Mouse (Mus musculus) neural tube, embryonic 12.5 days (tissue): ENCODE results near the gene Zfp366. TPM values are rescaled to one million over a fixed set of nuclear protein-coding genes. Genes with fewer than 3 reads are reported as not detected.

Experiments
- polyA plus RNA-seq: library from polyadenylated mRNA; unstranded; fragments of >200 nt; fragmentation: Nextera tagmentation; extraction: Ambion mirVana; gene quantifications from 2 replicates; pipeline ENCODE4 v1.2.1, GENCODE M21; 2016

Zfp366 gene
- polyA plus RNA-seq, 1 experiment from 2014 or later: 0.57 TPM

Other genes starting within 250 kb of the Zfp366 start
- not detected in 2 replicates for gene 1700024P04Rik, start 200.3 kb upstream of the Zfp366 start, polyA plus RNA-seq
- 45.3 and 47.3 TPM in 2 replicates for gene Ptcd2, start 159.9 kb downstream of the Zfp366 start, polyA plus RNA-seq
- gene Mrps27, start 160.0 kb downstream of the Zfp366 start, polyA plus RNA-seq: 45.9 and 49.4 TPM in 2 replicates